ENCODE assay signal across 9 mouse cellular contexts in genomic region chr5:35348794-35349193, GRCm38 (mm10). TPM values are rescaled to one million over a fixed set of nuclear protein-coding genes. Genes with fewer than 3 reads are reported as not detected.
DNase-seq lines count a peak whose midpoint lies in the region; ATAC-seq and TF ChIP-seq lines count a peak whose summit lies in the region.
"Had no signal": no experiment of that assay in that cellular context is flagged by ENCODE, and none has a peak within 500 bp of the region (broad histone marks: within the 10 kb centered on the region; RNA-seq: fewer than 3 reads in every experiment).

No protein-coding gene starts in this region.

- no peak overlapping the region for H3K27ac ChIP-seq in heart, adult 2 months
- no peak overlapping the region for H3K27ac ChIP-seq in cerebellum, adult 2 months (ENCODE audit: insufficient read depth, low read length)
- H3K27ac ChIP-seq in midbrain, embryonic 16.5 days (ENCODE audit: low read length) = no peak overlapping the region
- no peak overlapping the region for H3K27ac ChIP-seq in stomach, postnatal 0 days (replicated peaks)
- H3K27ac ChIP-seq: macrophage had no signal

- H3K36me3 ChIP-seq in heart, adult 2 months (ENCODE audit: control insufficient read depth, insufficient read depth, low read length) = no peaks in the 10 kb centered on the region
- no peaks in the 10 kb centered on the region for H3K36me3 ChIP-seq in midbrain, embryonic 16.5 days (ENCODE audit: control insufficient read depth, insufficient read depth, low read length)
- H3K36me3 ChIP-seq in stomach, postnatal 0 days (ENCODE audit: control insufficient read depth, insufficient read depth, low read length) = no peaks in the 10 kb centered on the region

- H3K27me3 ChIP-seq in heart, adult 2 months (ENCODE audit: control insufficient read depth, insufficient read depth, low read length) = no peaks in the 10 kb centered on the region; the same call in 1 of the 2 replicates
- H3K27me3 ChIP-seq in cerebellum, adult 2 months (ENCODE audit: control insufficient read depth, insufficient read depth, low read length) = no peaks in the 10 kb centered on the region
- H3K27me3 ChIP-seq in midbrain, embryonic 16.5 days (ENCODE audit: control insufficient read depth, insufficient read depth, low read depth, low read length) = no peaks in the 10 kb centered on the region
- H3K27me3 ChIP-seq in stomach, postnatal 0 days (ENCODE audit: control insufficient read depth, insufficient read depth, low read length) = no peaks in the 10 kb centered on the region

- H3K4me3 ChIP-seq in heart, adult 2 months = no peak overlapping the region
- H3K4me3 ChIP-seq in cerebellum, adult 2 months (replicated peaks; ENCODE audit: insufficient read depth, low read depth, low read length) = no peak overlapping the region
- H3K4me3 ChIP-seq in midbrain, embryonic 16.5 days (ENCODE audit: low read depth, low read length) = no peak overlapping the region
- H3K4me3 ChIP-seq in stomach, postnatal 0 days (ENCODE audit: low read depth, low read length) = no peak overlapping the region

- TF ChIP-seq CTCF in heart, adult 2 months (IDR thresholded peaks at IDR 0.05) = peak; percentile 81
- TF ChIP-seq CTCF in cerebellum, adult 2 months (IDR thresholded peaks at IDR 0.05; ENCODE audit: borderline replicate concordance, insufficient read depth, low read depth, low read length) = peak; percentile 86
- TF ChIP-seq CTCF in stomach, postnatal 0 days (IDR thresholded peaks at IDR 0.05; ENCODE audit: low read depth) = peak; percentile 85

- no peaks in the 10 kb centered on the region for H3K9me3 ChIP-seq in midbrain, embryonic 16.5 days (replicated peaks; ENCODE audit: control insufficient read depth, low read length, poor library complexity, severe bottlenecking)
- H3K9me3 ChIP-seq in stomach, postnatal 0 days (ENCODE audit: control insufficient read depth, low read length) = no peaks in the 10 kb centered on the region

- TF ChIP-seq EP300 in heart, adult 2 months (IDR thresholded peaks at IDR 0.05; ENCODE audit: insufficient read depth, low read depth, low read length) = 0 out of 2 replicates have a peak, but pooled peaks have one; percentile 30
- TF ChIP-seq EP300 in stomach, postnatal 0 days (optimal IDR thresholded peaks at IDR 0.05) = no peak

- no peak overlapping the region for H3K4me2 ChIP-seq in midbrain, embryonic 16.5 days (ENCODE audit: low read length)
- no peak overlapping the region for H3K4me2 ChIP-seq in stomach, postnatal 0 days (replicated peaks; ENCODE audit: low read depth)

- TF ChIP-seq POLR2A in heart, adult 2 months (IDR thresholded peaks at IDR 0.05; ENCODE audit: insufficient read depth, low read depth, low read length) = no peak
- TF ChIP-seq POLR2A in cerebellum, adult 2 months (IDR thresholded peaks at IDR 0.05; ENCODE audit: borderline replicate concordance, insufficient read depth, low read length) = no peak

- peak; percentile 75 for ATAC-seq in midbrain, embryonic 16.5 days
- ATAC-seq in stomach, postnatal 0 days (ENCODE audit: low FRiP score, low TSS enrichment) = no peak

- intact Hi-C loops in heart, adult 2 months (cut with DNase I) = loop anchor here (1.0 to 5.0 kb wide), 5 partner anchors 71 to 366 kb away; partner anchors contain the start of gene Adra2c
- intact Hi-C loops in heart, postnatal 25 days (cut with DNase I) = loop anchor here (1.0 to 10.0 kb wide), 2 partner anchors 104 to 171 kb away; no protein-coding TSS in a partner anchor
- intact Hi-C loops in left cerebral cortex, postnatal 14 days (cut with DNase I) = loop anchor here (1.0 to 5.0 kb wide), 4 partner anchors 70 to 296 kb away; partner anchors contain the start of gene Adra2c

- no peaks in the 10 kb centered on the region for H3K4me1 ChIP-seq in heart, adult 2 months (ENCODE audit: control insufficient read depth, insufficient read depth, low read length)
- peaks cover 4% of the 10 kb centered on the region; the same call in 1 of the 2 replicates for H3K4me1 ChIP-seq in cerebellum, adult 2 months (ENCODE audit: control insufficient read depth, insufficient read depth, low read length)
- no peaks in the 10 kb centered on the region for H3K4me1 ChIP-seq in midbrain, embryonic 16.5 days (ENCODE audit: control insufficient read depth, insufficient read depth, low read length)
- H3K4me1 ChIP-seq in stomach, postnatal 0 days (replicated peaks; ENCODE audit: control insufficient read depth, insufficient read depth) = no peaks in the 10 kb centered on the region

- DNase-seq in heart, adult 2 months = peak; percentile 34 to 57
- no peak for DNase-seq in heart, postnatal 25 days (ENCODE audit: low spot score)
- peak; percentile 74 to 79 for DNase-seq in cerebellum, adult 2 months
- peak; percentile 70 for DNase-seq in forelimb bud, embryonic 11.5 days (ENCODE audit: low read depth, low spot score)
- DNase-seq in kidney, adult 18-20 months = peak; percentile 76
- DNase-seq in left cerebral cortex, postnatal 14 days (ENCODE audit: low spot score in 2 of 2) = peak; percentile 87 to 88
- peak; percentile 73 for DNase-seq in stomach, postnatal 0 days (ENCODE audit: low spot score)

- H3K9ac ChIP-seq in heart, adult 2 months (ENCODE audit: low read depth, low read length) = no peak overlapping the region
- no peak overlapping the region for H3K9ac ChIP-seq in midbrain, embryonic 16.5 days (ENCODE audit: low read depth, low read length)
- H3K9ac ChIP-seq in stomach, postnatal 0 days (ENCODE audit: low read length) = no peak overlapping the region

- no peaks in the 10 kb centered on the region for H3K79me2 ChIP-seq in heart, adult 2 months (replicated peaks; ENCODE audit: control insufficient read depth, insufficient read depth, low read length)

- WGBS in heart, adult 2 months = 17% methylated on average over 3 of the region's 3 CpGs
- 27% methylated on average over 3 of the region's 3 CpGs for WGBS in cerebellum, adult 2 months
- 25% methylated on average over 3 of the region's 3 CpGs for WGBS in midbrain, embryonic 16.5 days
- WGBS in stomach, postnatal 0 days = 14% methylated on average over 3 of the region's 3 CpGs

RNA-seq across cellular contexts. Expression of gene Hmx1, which starts 40.1 kb away (rescaled TPM):
- not detected for total RNA-seq in heart, adult 2 months (2021)
- polyA plus RNA-seq in heart, adult 2 months (2012; rRNA removed) = not detected in 2 replicates
- not detected for total RNA-seq in heart, postnatal 25 days (2021)
- not detected in 2 replicates for polyA plus RNA-seq in cerebellum, adult 2 months (2012; rRNA removed)
- total RNA-seq in left cerebral cortex, postnatal 14 days (2021) = not detected
- not detected in 2 replicates for polyA plus RNA-seq in midbrain, embryonic 16.5 days (2015; fragmentation: Nextera tagmentation; extraction: Ambion mirVana)
- polyA plus RNA-seq in stomach, postnatal 0 days (2015; fragmentation: Nextera tagmentation; extraction: Ambion mirVana) = not detected in 2 replicates
- polyA plus RNA-seq: macrophage had no signal
